Mouse (Mus musculus) C2C12 (cell line): ENCODE data around the gene Ankrd17. TPM values are rescaled to one million over a fixed set of nuclear protein-coding genes. Genes with fewer than 3 reads are reported as not detected.

ENCODE experiments used
- H3K27me3 ChIP-seq: one replicate; pipeline ENCODE4 v1.6.1; 2011; ENCODE audit not compliant: control insufficient read depth, insufficient read depth, insufficient read length
- H3K36me3 ChIP-seq: one replicate; pipeline ENCODE4 v1.6.1; 2011; ENCODE audit not compliant: control insufficient read depth, insufficient read depth
- H3K4me3 ChIP-seq: one replicate; pipeline ENCODE4 v1.5.1; 2011; ENCODE audit warnings: mild to moderate bottlenecking, control low read depth; ENCODE audit not compliant: poor library complexity, insufficient read depth, severe bottlenecking
- H3K79me2 ChIP-seq: one replicate; pipeline ENCODE4 v1.6.1; 2011; ENCODE audit not compliant: control insufficient read depth, insufficient read depth
- H3K79me3 ChIP-seq: one replicate; pipeline ENCODE4 v1.6.1; 2011; ENCODE audit warnings: low read depth, control low read depth
- H3ac ChIP-seq: one replicate; pipeline ENCODE3; 2011; ENCODE audit warnings: low read depth; ENCODE audit not compliant: control insufficient read depth, insufficient read length
- CEBPB ChIP-seq: IDR thresholded peaks from one replicate; pipeline ENCODE4 v1.6.1; 2011; ENCODE audit warnings: low read depth, mild to moderate bottlenecking, control low read depth, moderate library complexity
- CTCF ChIP-seq: IDR thresholded peaks from one replicate; pipeline ENCODE4 v1.5.1; 2011; ENCODE audit not compliant: control insufficient read depth, insufficient read depth, insufficient read length
- FOSL1 ChIP-seq: IDR thresholded peaks from one replicate; pipeline ENCODE4 v1.8.0; 2011; ENCODE audit warnings: mild to moderate bottlenecking, low read length; ENCODE audit not compliant: poor library complexity, insufficient read depth, severe bottlenecking
- MAX ChIP-seq: IDR thresholded peaks from one replicate; pipeline ENCODE4 v1.6.1; 2011; ENCODE audit warnings: mild to moderate bottlenecking, control low read depth
- MYOD1 ChIP-seq: IDR thresholded peaks from one replicate; pipeline ENCODE4 v1.6.1; 2011; ENCODE audit warnings: low read depth; ENCODE audit not compliant: control insufficient read depth, insufficient read length
- MYOG ChIP-seq: IDR thresholded peaks from one replicate; pipeline ENCODE4 v1.6.1; 2011; ENCODE audit not compliant: control insufficient read depth, insufficient read length; ENCODE audit errors: extremely low read depth
- USF1 ChIP-seq: IDR thresholded peaks from one replicate; pipeline ENCODE4 v1.6.1; 2011; ENCODE audit warnings: low read depth, mild to moderate bottlenecking, control low read depth, moderate library complexity
- polyA plus RNA-seq: library from polyadenylated mRNA; unstranded; fragments of >200 nt; fragmentation: generic; extraction: Trizol; gene quantifications from one replicate; pipeline ENCODE4 v1.2.1, GENCODE M21; 2012; ENCODE audit warnings: missing spikeins

The Ankrd17 gene
- polyA plus RNA-seq, 1 experiment = 16.0 TPM

- no peaks in the 10 kb centered on the region for H3K79me3 ChIP-seq
- H3K36me3 ChIP-seq = no peaks in the 10 kb centered on the region
- TF ChIP-seq MYOG (no peak), CEBPB (no peak), MYOD1 (no peak), FOSL1 (no peak), MAX (no peak), USF1 (no peak), CTCF (no peak)
- H3K27me3 ChIP-seq = peaks cover 4% of the 10 kb centered on the region
- H3ac ChIP-seq = no peak overlapping the region
- H3K79me2 ChIP-seq = no peaks in the 10 kb centered on the region
- H3K4me3 ChIP-seq = no peak overlapping the region
These were observed 163.2 kb downstream of the Ankrd17 start for GRCm38 (mm10) chr5:90203168-90203567.

GRCm38 (mm10) chr5:90202447-90203117, 163.8 kb downstream of the Ankrd17 start:
- no peak overlapping the region for H3ac ChIP-seq
- no peaks in the 10 kb centered on the region for H3K36me3 ChIP-seq
- no peaks in the 10 kb centered on the region for H3K79me3 ChIP-seq
- peaks cover 4% of the 10 kb centered on the region for H3K27me3 ChIP-seq
- no peak overlapping the region for H3K4me3 ChIP-seq
- H3K79me2 ChIP-seq = no peaks in the 10 kb centered on the region
- no peak for TF ChIP-seq FOSL1
- TF ChIP-seq MYOD1 = no peak
- no peak for TF ChIP-seq CTCF
- no peak for TF ChIP-seq USF1
- no peak for TF ChIP-seq MAX

GRCm38 (mm10) chr5:90199922-90200632, 166.3 kb downstream of the Ankrd17 start:
- Histone ChIP-seq H3K4me3 (no peak overlapping the region), H3ac (no peak overlapping the region), H3K36me3 (no peaks in the 10 kb centered on the region), H3K79me2 (no peaks in the 10 kb centered on the region), H3K27me3 (peaks cover 4% of the 10 kb centered on the region), H3K79me3 (no peaks in the 10 kb centered on the region)
- TF ChIP-seq CTCF (no peak), MYOG (no peak), MYOD1 (no peak), CEBPB (no peak)

GRCm38 (mm10) chr5:90194831-90195230, 171.5 kb downstream of the Ankrd17 start:
- no peaks in the 10 kb centered on the region for H3K27me3 ChIP-seq
- H3K36me3 ChIP-seq = no peaks in the 10 kb centered on the region
- no peak for TF ChIP-seq MAX
- no peak for TF ChIP-seq MYOD1
- TF ChIP-seq CTCF = peak; percentile 15
- TF ChIP-seq USF1 = no peak
- no peaks in the 10 kb centered on the region for H3K79me2 ChIP-seq
- H3K79me3 ChIP-seq = no peaks in the 10 kb centered on the region
- no peak overlapping the region for H3ac ChIP-seq
- no peak overlapping the region for H3K4me3 ChIP-seq

GRCm38 (mm10) chr5:90182782-90183181, 183.6 kb downstream of the Ankrd17 start:
- no peak overlapping the region for H3ac ChIP-seq
- H3K79me2 ChIP-seq = no peaks in the 10 kb centered on the region
- TF ChIP-seq MYOD1 (no peak), FOSL1 (no peak), USF1 (no peak), CTCF (no peak), CEBPB (no peak), MAX (no peak), MYOG (no peak)
- no peaks in the 10 kb centered on the region for H3K79me3 ChIP-seq
- no peaks in the 10 kb centered on the region for H3K36me3 ChIP-seq
- no peak overlapping the region for H3K4me3 ChIP-seq
- H3K27me3 ChIP-seq = no peaks in the 10 kb centered on the region

- Histone ChIP-seq H3K36me3 (no peaks in the 10 kb centered on the region), H3K79me2 (no peaks in the 10 kb centered on the region), H3K27me3 (no peaks in the 10 kb centered on the region), H3K4me3 (no peak overlapping the region), H3ac (no peak overlapping the region), H3K79me3 (no peaks in the 10 kb centered on the region)
- TF ChIP-seq MYOD1 (no peak), FOSL1 (no peak), CTCF (no peak), CEBPB (no peak), MYOG (no peak), USF1 (no peak), MAX (no peak)
These were observed 187.3 kb downstream of the Ankrd17 start for GRCm38 (mm10) chr5:90179094-90179493.
